17 mouse cellular contexts compared by ENCODE assay signal in the genomic region with DNA sequence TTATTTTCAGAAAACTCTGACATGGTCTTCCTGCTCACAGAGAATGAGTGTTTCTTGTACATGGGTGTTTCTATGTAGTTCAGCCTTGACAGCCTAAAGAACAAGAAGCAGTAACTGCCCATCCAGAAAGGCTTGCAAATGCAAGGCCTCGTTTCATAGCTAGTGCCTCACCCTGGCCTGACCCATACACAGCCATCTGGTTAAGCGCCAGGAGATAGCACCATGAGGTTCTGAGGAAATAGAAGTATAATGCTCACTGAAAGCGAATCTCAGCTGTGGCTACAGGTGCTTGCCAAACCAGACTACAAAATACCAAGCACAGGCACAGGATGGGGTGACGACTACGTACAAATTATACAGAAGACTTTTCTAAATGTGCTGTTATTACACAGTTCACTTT.
"Had no signal": no experiment of that assay in that cellular context is flagged by ENCODE, and none has a peak within 500 bp of the region (broad histone marks: within the 10 kb centered on the region; RNA-seq: fewer than 3 reads in every experiment).

No protein-coding gene starts in this region.

- H3K4me1 ChIP-seq: neural tube, embryonic 12.5 days; stomach, embryonic 15.5 days had no signal

- H3K4me2 ChIP-seq: lung, embryonic 15.5 days; midbrain, embryonic 12.5 days; neural tube, embryonic 12.5 days; stomach, embryonic 15.5 days had no signal

- H3K9ac ChIP-seq: liver, postnatal 0 days; lung, embryonic 15.5 days; midbrain, embryonic 12.5 days; neural tube, embryonic 12.5 days; stomach, embryonic 15.5 days had no signal

- H3K27me3 ChIP-seq: lung, embryonic 15.5 days; megakaryocyte, embryonic 14.5 days; midbrain, embryonic 12.5 days; neural tube, embryonic 12.5 days; stomach, embryonic 15.5 days had no signal

- H3K27ac ChIP-seq: lung, embryonic 15.5 days; macrophage; midbrain, embryonic 12.5 days; neural tube, embryonic 12.5 days; stomach, embryonic 15.5 days; stomach, postnatal 0 days had no signal

- DNase-seq: liver, postnatal 0 days; lung, adult 2 months; lung, postnatal 14 days; lung, postnatal 36 days; midbrain, embryonic 14.5 days; right cerebral cortex, postnatal 14 days; thymus, adult 2 months; thymus, postnatal 25 days; thymus, postnatal 4 days had no signal

- H3K36me3 ChIP-seq: lung, embryonic 15.5 days; midbrain, embryonic 12.5 days; neural tube, embryonic 12.5 days; stomach, embryonic 15.5 days had no signal

- H3K4me3 ChIP-seq: lung, embryonic 15.5 days; megakaryocyte, embryonic 14.5 days; midbrain, embryonic 12.5 days; neural tube, embryonic 12.5 days; stomach, embryonic 15.5 days had no signal

- H3K9me3 ChIP-seq: lung, embryonic 15.5 days; megakaryocyte, embryonic 14.5 days; midbrain, embryonic 12.5 days; neural tube, embryonic 12.5 days; stomach, embryonic 15.5 days had no signal

- ATAC-seq: liver, postnatal 0 days; lung, postnatal 0 days had no signal
